Mouse (Mus musculus) heart, embryonic 12.5 days (tissue): ENCODE results near the gene Dars2. TPM values are rescaled to one million over a fixed set of nuclear protein-coding genes. Genes with fewer than 3 reads are reported as not detected.
A peak's percentile ranks its signal among the peaks of the same experiment; 100 is the strongest.
"Not testable (repeated sequence)": the region's sequence is repeated elsewhere in the genome, so short reads cannot be mapped to it uniquely, and the experiment has no call there.

Experiments used
- ATAC-seq: fragments of 200-750 bp; cut with Nextera tagmentation; 2 replicates; pipeline ENCODE4 v1.8.0; 2017; ENCODE audit warnings: moderate TSS enrichment, moderate library complexity; ENCODE audit not compliant: insufficient number of reproducible peaks, low FRiP score
- H3K27ac ChIP-seq: fragments of 300-500 bp; sonication (generic); 2 replicates; pipeline ENCODE4 v1.5.1; 2016; ENCODE audit warnings: mild to moderate bottlenecking, moderate library complexity; ENCODE audit not compliant: poor library complexity, severe bottlenecking
- H3K27me3 ChIP-seq: fragments of 300-500 bp; sonication (generic); replicated peaks from 2 replicates; pipeline ENCODE4 v1.6.1; 2016; ENCODE audit warnings: mild to moderate bottlenecking, moderate library complexity
- H3K36me3 ChIP-seq: fragments of 300-500 bp; sonication (generic); 2 replicates; pipeline ENCODE4 v1.6.1; 2016; ENCODE audit warnings: mild to moderate bottlenecking, moderate library complexity
- H3K4me1 ChIP-seq: fragments of 300-500 bp; sonication (generic); replicated peaks from 2 replicates; pipeline ENCODE4 v1.6.1; 2016; ENCODE audit warnings: mild to moderate bottlenecking
- H3K4me2 ChIP-seq: fragments of 300-500 bp; sonication (generic); 2 replicates; pipeline ENCODE4 v1.6.1; 2016; ENCODE audit warnings: mild to moderate bottlenecking, moderate library complexity
- H3K4me3 ChIP-seq: fragments of 300-500 bp; sonication (generic); 2 replicates; pipeline ENCODE4 v1.5.1; 2016; ENCODE audit warnings: mild to moderate bottlenecking
- H3K9ac ChIP-seq: fragments of 300-500 bp; sonication (generic); 2 replicates; pipeline ENCODE4 v1.6.1; 2016; ENCODE audit warnings: mild to moderate bottlenecking, moderate library complexity
- H3K9me3 ChIP-seq: fragments of 300-500 bp; sonication (generic); replicated peaks from 2 replicates; pipeline ENCODE4 v1.6.1; 2016; ENCODE audit warnings: mild to moderate bottlenecking, moderate library complexity
- WGBS: fragments of 180-500 bp; shearing (Covaris S2); methylation state at CpG from one replicate; pipeline ENCODE4 v1.1.7; 2016; 5-methylcytosine and 5-hydroxymethylcytosine counted together
- polyA plus RNA-seq: library from polyadenylated mRNA; unstranded; fragments of >200 nt; fragmentation: Nextera tagmentation; extraction: Ambion mirVana; gene quantifications from 2 replicates; pipeline ENCODE4 v1.2.1, GENCODE M21; 2016

The Dars2 gene
- polyA plus RNA-seq, 1 experiment from 2014 or later, result 35.2 TPM

DNA sequence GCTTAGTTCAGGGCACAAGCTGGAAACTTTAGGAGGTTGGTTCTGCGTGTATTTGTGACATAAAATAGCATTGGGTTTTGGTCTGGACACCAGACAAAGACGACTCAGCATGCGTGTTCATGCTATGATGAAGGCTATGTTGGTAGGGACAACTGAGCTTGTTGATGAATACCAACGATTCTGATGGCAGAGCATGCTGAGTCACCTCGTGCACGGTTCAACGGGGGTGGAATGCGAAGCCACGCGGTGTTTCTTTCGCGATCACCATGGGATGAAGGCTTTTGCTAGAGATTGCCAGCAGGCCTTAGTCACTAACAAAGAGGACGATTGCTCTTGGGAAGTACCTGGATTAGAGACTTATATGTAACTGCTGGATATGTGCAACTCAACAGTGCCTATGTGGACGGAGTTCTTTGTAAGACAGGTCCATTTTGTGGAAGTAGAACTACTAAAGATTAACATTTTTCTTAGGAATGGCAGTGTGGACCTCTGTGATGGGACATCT, 35.1 kb downstream of the Dars2 start:
- peak overlapping the region; percentile 77 for H3K4me3 ChIP-seq
- peaks cover 10% of the 10 kb centered on the region for H3K4me1 ChIP-seq
- H3K27ac ChIP-seq, result peak overlapping the region; percentile 89
- under 1% methylated on average over 14 of the region's 14 CpGs for WGBS
- H3K36me3 ChIP-seq, result peaks cover 56% of the 10 kb centered on the region
- peak overlapping the region; percentile 92 for H3K9ac ChIP-seq
- no peaks in the 10 kb centered on the region for H3K27me3 ChIP-seq
- ATAC-seq, result peak; percentile 42
- H3K4me2 ChIP-seq, result peak overlapping the region; percentile 84
- no peaks in the 10 kb centered on the region for H3K9me3 ChIP-seq

DNA sequence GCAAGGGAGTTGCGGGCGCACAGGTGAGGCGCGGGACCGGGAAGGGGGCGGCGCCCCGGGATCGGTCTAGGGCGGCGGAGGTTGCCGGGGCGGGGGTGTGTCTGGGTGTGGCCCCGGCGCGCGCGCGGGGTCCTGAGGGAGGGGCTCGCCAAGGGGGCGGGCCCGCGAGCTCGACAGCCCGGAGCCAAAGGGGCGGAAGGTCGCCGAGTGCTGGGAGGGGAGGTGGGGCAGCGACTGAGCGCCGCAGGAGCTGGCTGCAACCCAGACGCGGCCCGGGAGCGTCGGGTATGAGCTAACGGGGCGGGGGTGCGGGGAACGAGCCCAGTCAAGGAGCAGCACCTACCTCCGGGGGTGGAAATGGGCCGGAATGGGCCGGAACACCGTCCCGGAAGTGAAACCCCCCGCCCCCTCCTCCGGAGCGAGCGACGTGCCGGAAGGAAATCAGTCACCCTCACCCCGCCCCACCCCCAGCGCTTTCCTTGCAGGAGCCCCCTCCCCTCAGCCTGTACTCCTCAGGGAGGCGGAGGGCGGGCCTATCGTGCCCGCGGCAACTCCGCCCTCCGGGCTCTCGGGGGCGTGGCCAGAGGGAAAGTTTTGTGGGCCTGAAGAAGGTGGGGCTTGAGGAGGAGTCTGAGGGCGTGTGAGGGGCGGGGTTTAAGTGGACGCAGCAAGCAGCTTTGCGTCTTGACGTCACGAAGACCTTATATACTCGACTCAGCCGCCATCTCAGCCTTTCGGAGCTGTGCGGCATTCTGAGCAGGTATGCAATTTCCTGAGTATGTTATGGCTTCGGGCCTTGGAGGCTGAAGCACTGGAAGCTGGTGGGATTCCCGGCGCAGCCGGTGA, 35.8 kb downstream of the Dars2 start, which contains the start of gene Zbtb37:
Gene Zbtb37, minus strand, starts transcription at position 415 of the 846 bp plus-strand sequence.
- Histone ChIP-seq H3K27ac (peak within 1 kb of the TSS; percentile 91), H3K36me3 (peaks cover 63% of the 10 kb centered on the region), H3K9me3 (no peaks in the 10 kb centered on the region), H3K27me3 (no peaks in the 10 kb centered on the region), H3K4me1 (peaks cover 10% of the 10 kb centered on the region), H3K9ac (peak within 1 kb of the TSS; percentile 92), H3K4me2 (peak within 1 kb of the TSS; percentile 84), H3K4me3 (peak within 1 kb of the TSS; percentile 77)
- WGBS, result under 1% methylated on average over 56 of the region's 76 CpGs
- ATAC-seq, result peak; percentile 94

DNA sequence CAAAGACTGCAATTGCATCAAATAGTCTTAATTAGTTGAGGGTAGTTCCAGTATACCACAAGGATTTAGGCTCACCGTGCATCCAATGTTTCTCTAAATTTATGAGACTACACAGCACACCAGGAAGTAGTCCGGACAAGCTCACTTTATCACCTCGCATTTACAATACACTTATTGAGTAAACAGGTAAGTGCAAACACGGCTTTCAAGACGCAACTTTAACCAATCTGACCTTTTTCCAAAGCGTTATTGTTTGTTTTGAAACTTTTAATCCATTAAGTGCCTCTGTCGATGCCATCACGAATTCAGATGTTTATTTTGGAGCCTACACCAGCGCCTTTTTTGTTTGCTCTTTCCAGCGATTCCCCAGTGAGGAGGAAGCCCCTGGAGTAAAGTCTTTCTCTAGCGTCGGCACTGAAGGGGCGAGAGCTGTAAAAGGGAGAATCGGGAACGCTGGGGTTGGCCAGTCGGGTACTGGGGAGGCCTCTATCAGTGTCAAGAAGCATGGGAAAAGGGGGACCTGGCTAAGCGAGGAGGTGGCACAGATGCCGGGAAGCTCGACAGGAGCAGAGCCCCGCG, 36.5 kb downstream of the Dars2 start:
- ATAC-seq, result no peak

DNA sequence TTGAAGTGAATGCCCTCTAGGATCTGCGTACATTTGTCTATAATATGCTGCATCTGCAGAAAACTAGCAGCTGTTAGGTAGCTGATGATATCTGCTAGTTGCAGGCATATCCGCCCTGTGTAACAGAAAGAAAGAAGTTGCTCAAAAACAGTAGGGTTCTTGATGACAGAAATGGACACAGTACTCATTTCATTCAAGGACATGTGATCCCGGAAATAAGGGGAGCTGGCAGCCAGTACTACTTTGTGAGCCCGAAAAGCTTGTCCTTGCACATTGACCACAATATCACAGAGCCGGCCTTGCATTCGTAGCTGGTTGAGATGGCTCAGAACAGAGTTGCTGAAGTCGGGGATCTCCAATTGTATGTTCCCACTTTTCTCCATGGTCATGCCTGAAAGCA, 38.1 kb downstream of the Dars2 start:
- Histone ChIP-seq H3K36me3 (peaks cover 46% of the 10 kb centered on the region), H3K9me3 (no peaks in the 10 kb centered on the region), H3K27me3 (no peaks in the 10 kb centered on the region), H3K4me2 (no peak overlapping the region), H3K4me1 (peaks cover 6% of the 10 kb centered on the region), H3K4me3 (no peak overlapping the region), H3K9ac (no peak overlapping the region), H3K27ac (no peak overlapping the region)
- WGBS, result 92% methylated on average over 7 of the region's 7 CpGs
- no peak for ATAC-seq

More for the DNA sequence above, 36.5 kb downstream of the Dars2 start:
- H3K36me3 ChIP-seq, result peaks cover 59% of the 10 kb centered on the region
- H3K27ac ChIP-seq, result peak overlapping the region; percentile 91
- peaks cover 10% of the 10 kb centered on the region for H3K4me1 ChIP-seq
- H3K27me3 ChIP-seq, result no peaks in the 10 kb centered on the region
- H3K9me3 ChIP-seq, result no peaks in the 10 kb centered on the region
- H3K4me3 ChIP-seq, result peak overlapping the region; percentile 77
- H3K4me2 ChIP-seq, result peak overlapping the region; percentile 84
- WGBS, result 1% methylated on average over 21 of the region's 21 CpGs
- peak overlapping the region; percentile 72 for H3K9ac ChIP-seq

DNA sequence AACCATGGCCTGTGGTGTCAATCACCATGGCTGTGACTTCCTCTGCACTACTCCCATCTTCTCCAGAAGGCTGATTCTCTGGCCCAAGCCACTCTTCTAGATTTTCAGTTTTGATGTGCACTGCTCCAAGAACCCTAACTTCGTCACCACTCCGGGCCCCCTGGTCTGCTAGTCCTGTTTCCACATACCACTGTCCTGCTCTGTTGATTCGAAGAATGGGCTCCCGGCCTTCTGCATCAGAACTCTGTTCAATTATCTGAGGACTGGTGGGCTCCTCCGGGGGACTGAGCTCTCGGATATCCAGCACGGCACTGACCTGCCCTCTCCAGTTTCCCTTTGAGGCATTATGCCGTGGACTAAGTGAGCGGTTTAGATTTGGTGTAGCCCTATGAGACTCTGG, 38.6 kb downstream of the Dars2 start:
- ATAC-seq, result no peak
- Histone ChIP-seq H3K4me2 (no peak overlapping the region), H3K9me3 (no peaks in the 10 kb centered on the region), H3K4me1 (peaks cover 6% of the 10 kb centered on the region), H3K4me3 (no peak overlapping the region), H3K27ac (no peak overlapping the region), H3K9ac (no peak overlapping the region), H3K36me3 (peaks cover 48% of the 10 kb centered on the region), H3K27me3 (no peaks in the 10 kb centered on the region)
- WGBS, result 91% methylated on average over 9 of the region's 9 CpGs

DNA sequence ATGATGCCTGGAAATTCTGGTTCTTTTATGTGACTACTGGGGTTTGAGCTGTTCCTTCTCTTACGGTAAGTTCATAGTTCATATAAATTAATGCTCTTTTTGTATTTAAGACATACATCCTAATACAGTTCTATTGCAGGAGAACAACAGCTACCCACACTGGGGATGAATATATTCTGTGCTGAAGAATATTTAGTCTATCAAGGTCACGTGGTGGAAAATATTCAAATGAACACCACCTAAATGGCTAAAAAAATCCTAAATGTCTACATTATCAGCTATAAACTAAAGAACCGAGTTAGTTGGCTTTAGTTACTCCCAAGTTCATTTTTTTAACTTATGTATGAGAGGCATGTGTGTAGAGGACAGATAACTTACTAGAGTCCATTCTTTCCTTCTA, 40.4 kb downstream of the Dars2 start:
- H3K27ac ChIP-seq, result no peak overlapping the region
- H3K4me2 ChIP-seq, result no peak overlapping the region
- no peaks in the 10 kb centered on the region for H3K27me3 ChIP-seq
- 88% methylated on average over 3 of the region's 3 CpGs for WGBS
- no peaks in the 10 kb centered on the region for H3K9me3 ChIP-seq
- H3K4me1 ChIP-seq, result peaks cover 6% of the 10 kb centered on the region
- ATAC-seq, result no peak
- peaks cover 43% of the 10 kb centered on the region for H3K36me3 ChIP-seq
- H3K9ac ChIP-seq, result no peak overlapping the region
- no peak overlapping the region for H3K4me3 ChIP-seq

DNA sequence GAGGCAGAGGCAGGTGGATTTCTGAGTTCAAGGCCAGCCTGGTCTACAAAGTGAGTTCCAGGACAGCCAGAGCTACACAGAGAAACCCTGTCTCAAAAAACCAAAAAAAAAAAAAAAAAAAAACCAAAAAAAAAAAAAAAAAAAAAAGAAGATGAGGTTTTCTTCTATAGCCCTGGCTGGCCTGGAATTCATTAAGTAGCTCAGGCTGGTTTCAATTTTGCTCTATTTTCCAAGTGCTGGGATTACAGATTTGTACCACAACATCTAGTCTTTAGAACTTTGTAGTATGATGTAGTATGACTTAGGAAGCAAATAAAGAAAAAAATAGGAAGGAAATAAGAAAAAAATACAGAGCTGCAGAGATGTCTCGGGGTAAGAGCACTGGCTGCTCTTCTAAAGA, 42.0 kb downstream of the Dars2 start:
- not testable (repeated sequence) for H3K9me3 ChIP-seq, H3K4me1 ChIP-seq, H3K4me2 ChIP-seq, ATAC-seq, H3K27ac ChIP-seq, H3K4me3 ChIP-seq, H3K9ac ChIP-seq, H3K27me3 ChIP-seq
- H3K36me3 ChIP-seq, result peaks cover 43% of the 10 kb centered on the region
- WGBS, result 86% methylated on average over 1 of the region's 1 CpGs

DNA sequence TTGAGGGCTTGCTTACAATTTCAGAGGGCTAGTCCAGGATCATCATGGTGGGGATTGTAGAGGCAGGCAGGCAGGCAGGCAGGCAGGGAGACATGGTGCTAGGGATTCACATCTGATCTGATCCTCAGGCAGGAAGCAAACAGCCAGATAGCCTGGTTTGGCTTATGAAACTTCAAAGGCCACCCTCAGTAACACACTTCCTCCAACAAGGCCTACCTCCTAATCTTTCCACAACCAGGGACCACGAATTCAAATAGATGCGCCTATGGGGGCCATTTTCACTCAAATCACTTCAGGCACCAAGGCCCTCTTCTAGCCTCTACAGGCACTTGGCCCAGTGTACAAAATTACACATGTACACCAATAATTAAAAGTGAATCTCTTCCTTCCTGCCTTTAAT, 43.3 kb downstream of the Dars2 start:
- Histone ChIP-seq H3K27me3 (no peaks in the 10 kb centered on the region), H3K27ac (no peak overlapping the region), H3K9ac (no peak overlapping the region), H3K4me2 (no peak overlapping the region), H3K36me3 (peaks cover 39% of the 10 kb centered on the region), H3K9me3 (no peaks in the 10 kb centered on the region), H3K4me3 (no peak overlapping the region), H3K4me1 (0 out of 2 replicates have a peak, but pooled peaks cover 2% of the 10 kb centered on the region)
- WGBS, result 66% methylated on average over 2 of the region's 2 CpGs
- ATAC-seq, result no peak

DNA sequence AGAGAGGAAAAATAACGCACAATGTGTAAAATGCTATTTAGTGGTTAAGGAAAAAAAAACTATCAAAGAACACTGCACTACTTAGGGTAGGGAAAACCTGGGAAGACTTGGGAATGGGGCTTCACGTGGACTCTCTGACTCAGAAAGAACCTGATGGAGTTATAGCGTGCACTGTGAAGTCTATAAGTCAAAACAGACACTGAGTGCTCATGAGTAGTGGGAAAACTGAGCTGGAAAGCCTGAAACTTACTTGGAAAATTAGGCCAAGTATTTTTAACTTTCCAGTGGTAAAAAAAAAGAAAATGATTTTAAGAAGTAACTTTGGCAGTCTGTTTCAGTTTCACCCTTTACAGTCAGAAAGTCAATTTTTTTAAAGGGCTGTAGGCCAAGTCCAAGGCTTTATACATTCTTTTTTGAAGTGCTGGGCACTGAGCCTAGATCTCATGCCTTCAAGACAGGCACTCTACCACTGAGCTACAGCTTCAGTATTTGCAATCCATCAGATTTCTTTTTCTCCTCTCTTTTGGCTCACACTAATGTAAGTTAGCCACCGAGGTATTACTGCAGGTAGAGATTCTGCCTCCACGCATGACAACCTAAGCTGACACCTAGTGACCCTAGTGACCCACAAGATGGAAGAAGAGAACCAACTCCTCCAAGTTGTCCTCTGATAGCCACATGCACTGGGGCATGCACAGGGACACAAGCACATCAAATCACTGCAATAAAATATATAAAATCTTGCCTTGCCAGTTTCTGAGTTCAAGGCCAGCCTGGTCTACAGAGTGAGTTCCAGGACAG, 44.8 kb downstream of the Dars2 start:
- Histone ChIP-seq H3K9ac (no peak overlapping the region), H3K4me1 (0 out of 2 replicates have a peak, but pooled peaks cover 2% of the 10 kb centered on the region), H3K36me3 (peaks cover 26% of the 10 kb centered on the region), H3K9me3 (no peaks in the 10 kb centered on the region), H3K4me2 (no peak overlapping the region), H3K27me3 (no peaks in the 10 kb centered on the region), H3K4me3 (no peak overlapping the region), H3K27ac (no peak overlapping the region)
- WGBS, result 83% methylated on average over 5 of the region's 5 CpGs
- no peak for ATAC-seq

DNA sequence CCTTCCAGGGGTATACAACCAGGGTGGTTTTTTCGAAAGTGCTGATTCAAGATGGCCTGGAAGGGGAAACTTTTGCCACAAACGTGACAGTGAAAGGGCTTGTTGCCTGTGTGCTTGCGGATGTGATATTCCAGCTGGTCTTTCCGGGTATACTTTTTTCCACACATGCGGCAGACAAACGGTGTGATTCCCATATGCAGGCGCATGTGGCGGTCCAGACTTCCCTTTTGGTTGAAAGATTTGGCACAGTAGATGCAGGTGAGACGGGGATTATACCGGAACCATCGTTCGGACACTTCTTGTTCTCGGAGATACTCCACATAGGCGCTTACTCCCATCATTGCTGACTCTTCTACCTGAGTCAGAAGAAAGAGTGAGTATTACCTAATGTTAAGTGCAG, 50.4 kb downstream of the Dars2 start:
- no peak for ATAC-seq
- Histone ChIP-seq H3K4me3 (no peak overlapping the region), H3K4me2 (no peak overlapping the region), H3K4me1 (0 out of 2 replicates have a peak, but pooled peaks cover 7% of the 10 kb centered on the region), H3K27ac (no peak overlapping the region), H3K9me3 (no peaks in the 10 kb centered on the region), H3K36me3 (peaks cover 33% of the 10 kb centered on the region), H3K27me3 (no peaks in the 10 kb centered on the region), H3K9ac (no peak overlapping the region)
- 90% methylated on average over 14 of the region's 14 CpGs for WGBS

DNA sequence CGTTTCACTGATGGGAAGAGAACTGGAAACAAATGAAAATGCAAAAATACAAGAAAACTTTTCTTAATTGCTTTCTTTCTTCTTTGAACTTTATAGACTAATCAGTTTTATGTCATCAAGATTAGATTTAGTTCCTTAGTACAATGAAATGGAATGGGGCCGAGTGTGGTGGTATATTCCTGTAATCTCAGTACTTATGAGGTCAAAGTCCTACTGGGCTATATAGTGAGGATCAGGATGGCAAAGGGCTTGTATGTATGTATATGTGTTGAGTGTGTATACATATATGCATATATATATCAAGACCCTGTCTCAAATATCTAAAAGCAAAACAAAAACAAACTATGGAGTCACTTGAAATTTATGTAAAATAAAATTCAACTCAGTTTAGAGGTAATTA, 54.1 kb downstream of the Dars2 start:
- H3K4me2 ChIP-seq, result no peak overlapping the region
- peaks cover 50% of the 10 kb centered on the region for H3K36me3 ChIP-seq
- H3K9me3 ChIP-seq, result no peaks in the 10 kb centered on the region
- no peak overlapping the region for H3K27ac ChIP-seq
- 80% methylated on average over 2 of the region's 2 CpGs for WGBS
- ATAC-seq, result no peak
- 0 out of 2 replicates have a peak, but pooled peaks cover 4% of the 10 kb centered on the region for H3K4me1 ChIP-seq
- H3K4me3 ChIP-seq, result no peak overlapping the region
- H3K27me3 ChIP-seq, result no peaks in the 10 kb centered on the region
- no peak overlapping the region for H3K9ac ChIP-seq
